Mouse (Mus musculus): ENCODE measurements around the gene Asf1b. TPM values are rescaled to one million over a fixed set of nuclear protein-coding genes. Genes with fewer than 3 reads are reported as not detected.

The Asf1b gene
- polyA plus RNA-seq, 1 experiment from 2014 or later = 68.2 TPM

- H3K4me3 ChIP-seq (ENCODE audit: low read length) = peak overlapping the region; percentile 53
- no peaks in the 10 kb centered on the region for H3K9me3 ChIP-seq (ENCODE audit: control insufficient read depth, low read length)
- peak; percentile 43 for ATAC-seq (ENCODE audit: low FRiP score, low TSS enrichment)
- peaks cover 26% of the 10 kb centered on the region for H3K4me1 ChIP-seq (ENCODE audit: control insufficient read depth, insufficient read depth, low read length)
- H3K27ac ChIP-seq (ENCODE audit: low read depth, low read length) = no peak overlapping the region
- peaks cover 35% of the 10 kb centered on the region for H3K27me3 ChIP-seq (ENCODE audit: control insufficient read depth, insufficient read depth, low read length)
- WGBS = 5% methylated on average over 35 of the region's 35 CpGs
- no peaks in the 10 kb centered on the region for H3K36me3 ChIP-seq (ENCODE audit: control insufficient read depth, insufficient read depth, low read length)
- H3K9ac ChIP-seq (ENCODE audit: low read depth, low read length) = peak overlapping the region; percentile 47; the same call in 1 of the 2 replicates
- H3K4me2 ChIP-seq (replicated peaks; ENCODE audit: low read depth, low read length) = peak overlapping the region; percentile 96
Observed at GRCm38 (mm10) chr8:84012499-84013165, 57.3 kb downstream of the Asf1b start.

- H3K27ac ChIP-seq (ENCODE audit: low read depth, low read length) = no peak overlapping the region
- H3K9me3 ChIP-seq (ENCODE audit: control insufficient read depth, low read length) = no peaks in the 10 kb centered on the region
- no peak overlapping the region for H3K4me2 ChIP-seq (replicated peaks; ENCODE audit: low read depth, low read length)
- ATAC-seq (ENCODE audit: low FRiP score, low TSS enrichment) = no peak
- no peak overlapping the region for H3K4me3 ChIP-seq (ENCODE audit: low read length)
- no peak overlapping the region for H3K9ac ChIP-seq (ENCODE audit: low read depth, low read length)
- 99% methylated on average over 5 of the region's 5 CpGs for WGBS
- H3K27me3 ChIP-seq (ENCODE audit: control insufficient read depth, insufficient read depth, low read length) = peaks cover 26% of the 10 kb centered on the region
- peaks cover 17% of the 10 kb centered on the region for H3K4me1 ChIP-seq (ENCODE audit: control insufficient read depth, insufficient read depth, low read length)
- no peaks in the 10 kb centered on the region for H3K36me3 ChIP-seq (ENCODE audit: control insufficient read depth, insufficient read depth, low read length)
Observed at GRCm38 (mm10) chr8:84015833-84016232, 60.5 kb downstream of the Asf1b start.

- Histone ChIP-seq H3K4me2 (replicated peaks; ENCODE audit: low read depth, low read length) (no peak overlapping the region), H3K9me3 (ENCODE audit: control insufficient read depth, low read length) (no peaks in the 10 kb centered on the region), H3K4me1 (ENCODE audit: control insufficient read depth, insufficient read depth, low read length) (peaks cover 32% of the 10 kb centered on the region), H3K27ac (ENCODE audit: low read depth, low read length) (no peak overlapping the region), H3K4me3 (ENCODE audit: low read length) (no peak overlapping the region), H3K27me3 (ENCODE audit: control insufficient read depth, insufficient read depth, low read length) (no peaks in the 10 kb centered on the region), H3K36me3 (ENCODE audit: control insufficient read depth, insufficient read depth, low read length) (no peaks in the 10 kb centered on the region), H3K9ac (ENCODE audit: low read depth, low read length) (no peak overlapping the region)
- ATAC-seq (ENCODE audit: low FRiP score, low TSS enrichment) = no peak
- 82% methylated on average over 9 of the region's 9 CpGs for WGBS
Observed at GRCm38 (mm10) chr8:84019738-84020137, 64.4 kb downstream of the Asf1b start.

MicroRNA genes within 50 kb of the gene (microRNA counts, 519-probe panel; counts per million panel counts)
- not detected for microRNA mmu-miR-1199

Small RNA genes within 50 kb of the gene (microRNA-seq; reads per million reads assigned to microRNA genes)
- gene Gm44330 = not detected
- gene Gm44450 = not detected
- 1.3 reads per million for gene Mir1199
- gene Mir8111 = 1.9 reads per million

Other genes with a start within 250 kb of the Asf1b start
- 193 and 194 TPM in 2 replicates for gene Ddx39, start 240.3 kb upstream of the Asf1b start, polyA plus RNA-seq (2014; fragmentation: Nextera tagmentation; extraction: Ambion mirVana)
- 18.6 and 30.9 TPM in 2 replicates for gene Adgre5, start 214.2 kb upstream of the Asf1b start, polyA plus RNA-seq (2014; fragmentation: Nextera tagmentation; extraction: Ambion mirVana)
- 24.4 and 27.5 TPM in 2 replicates for gene Adgrl1, start 55.4 kb upstream of the Asf1b start, polyA plus RNA-seq (2014; fragmentation: Nextera tagmentation; extraction: Ambion mirVana)
- gene Gm10644, start 302 bp upstream of the Asf1b start, polyA plus RNA-seq (2014; fragmentation: Nextera tagmentation; extraction: Ambion mirVana) = 0.37 and 0.61 TPM in 2 replicates
- gene Prkaca, start 17.5 kb downstream of the Asf1b start, polyA plus RNA-seq (2014; fragmentation: Nextera tagmentation; extraction: Ambion mirVana) = 123 and 124 TPM in 2 replicates
- gene Samd1, start 42.2 kb downstream of the Asf1b start, polyA plus RNA-seq (2014; fragmentation: Nextera tagmentation; extraction: Ambion mirVana) = 17.9 and 31.9 TPM in 2 replicates
- gene 1700067K01Rik, start 46.0 kb downstream of the Asf1b start, polyA plus RNA-seq (2014; fragmentation: Nextera tagmentation; extraction: Ambion mirVana) = 1.2 TPM in 2 replicates
- gene 2210011C24Rik, start 56.7 kb downstream of the Asf1b start, polyA plus RNA-seq (2014; fragmentation: Nextera tagmentation; extraction: Ambion mirVana) = 3.6 and 5.7 TPM in 2 replicates
- 5.9 and 7.4 TPM in 2 replicates for gene Palm3, start 66.0 kb downstream of the Asf1b start, polyA plus RNA-seq (2014; fragmentation: Nextera tagmentation; extraction: Ambion mirVana)
- gene Il27ra, start 87.1 kb downstream of the Asf1b start, polyA plus RNA-seq (2014; fragmentation: Nextera tagmentation; extraction: Ambion mirVana) = 1.4 and 1.6 TPM in 2 replicates
- 0.33 TPM in 1 of 2 replicates, not detected in the other for gene Rln3, start 89.5 kb downstream of the Asf1b start, polyA plus RNA-seq (2014; fragmentation: Nextera tagmentation; extraction: Ambion mirVana)
- gene Gm10643, start 109.6 kb downstream of the Asf1b start, polyA plus RNA-seq (2014; fragmentation: Nextera tagmentation; extraction: Ambion mirVana) = 1.2 and 2.2 TPM in 2 replicates
- 10.4 and 13.7 TPM in 2 replicates for gene Rfx1, start 111.3 kb downstream of the Asf1b start, polyA plus RNA-seq (2014; fragmentation: Nextera tagmentation; extraction: Ambion mirVana)
- 10.4 and 18.3 TPM in 2 replicates for gene Dcaf15, start 149.3 kb downstream of the Asf1b start, polyA plus RNA-seq (2014; fragmentation: Nextera tagmentation; extraction: Ambion mirVana)
- gene Podnl1, start 170.5 kb downstream of the Asf1b start, polyA plus RNA-seq (2014; fragmentation: Nextera tagmentation; extraction: Ambion mirVana) = 0.19 and 0.34 TPM in 2 replicates
- 11.7 and 17.7 TPM in 2 replicates for gene Cc2d1a, start 192.4 kb downstream of the Asf1b start, polyA plus RNA-seq (2014; fragmentation: Nextera tagmentation; extraction: Ambion mirVana)
- gene 4930432K21Rik, start 192.5 kb downstream of the Asf1b start, polyA plus RNA-seq (2014; fragmentation: Nextera tagmentation; extraction: Ambion mirVana) = 0.87 and 1.2 TPM in 2 replicates
- 4.3 and 5.5 TPM in 2 replicates for gene Nanos3, start 229.7 kb downstream of the Asf1b start, polyA plus RNA-seq (2014; fragmentation: Nextera tagmentation; extraction: Ambion mirVana)

Measured in kidney, embryonic 14.5 days (tissue).